Mouse (Mus musculus) embryonic facial prominence, embryonic 10.5 days (tissue): Measurements from ENCODE around the gene Rock2. TPM values are rescaled to one million over a fixed set of nuclear protein-coding genes. Genes with fewer than 3 reads are reported as not detected.

ENCODE experiments used
- DNase-seq: peaks from one replicate; pipeline ENCODE4 v3.0.0-alpha.2; 2017; ENCODE audit warnings: low spot score
- H3K27ac ChIP-seq: fragments of 300-500 bp; sonication (generic); replicated peaks from 2 replicates; pipeline ENCODE4 v1.5.1; 2016; ENCODE audit warnings: mild to moderate bottlenecking
- H3K27me3 ChIP-seq: fragments of 300-500 bp; sonication (generic); replicated peaks from 2 replicates; pipeline ENCODE4 v1.6.1; 2016; ENCODE audit warnings: low read depth, mild to moderate bottlenecking; ENCODE audit not compliant: poor library complexity, severe bottlenecking
- H3K36me3 ChIP-seq: fragments of 300-500 bp; sonication (generic); replicated peaks from 2 replicates; pipeline ENCODE4 v1.6.1; 2016; ENCODE audit warnings: mild to moderate bottlenecking, moderate library complexity
- H3K4me1 ChIP-seq: fragments of 300-500 bp; sonication (generic); 2 replicates; pipeline ENCODE4 v1.6.1; 2016
- H3K4me3 ChIP-seq: fragments of 300-500 bp; sonication (generic); 2 replicates; pipeline ENCODE4 v1.5.1; 2016; ENCODE audit warnings: mild to moderate bottlenecking, moderate library complexity
- H3K9me3 ChIP-seq: fragments of 300-500 bp; sonication (generic); 2 replicates; pipeline ENCODE4 v1.6.1; 2016; ENCODE audit warnings: mild to moderate bottlenecking
- WGBS: fragments of 180-500 bp; shearing (Covaris S2); methylation state at CpG from one replicate; pipeline ENCODE4 v1.1.7; 2016; 5-methylcytosine and 5-hydroxymethylcytosine counted together
- polyA plus RNA-seq: library from polyadenylated mRNA; unstranded; fragments of >200 nt; fragmentation: Nextera tagmentation; extraction: Ambion mirVana; gene quantifications from 2 replicates; pipeline ENCODE4 v1.2.1, GENCODE M21; 2016

The Rock2 gene
- polyA plus RNA-seq, 1 experiment from 2014 or later, result 12.7 TPM

DNA sequence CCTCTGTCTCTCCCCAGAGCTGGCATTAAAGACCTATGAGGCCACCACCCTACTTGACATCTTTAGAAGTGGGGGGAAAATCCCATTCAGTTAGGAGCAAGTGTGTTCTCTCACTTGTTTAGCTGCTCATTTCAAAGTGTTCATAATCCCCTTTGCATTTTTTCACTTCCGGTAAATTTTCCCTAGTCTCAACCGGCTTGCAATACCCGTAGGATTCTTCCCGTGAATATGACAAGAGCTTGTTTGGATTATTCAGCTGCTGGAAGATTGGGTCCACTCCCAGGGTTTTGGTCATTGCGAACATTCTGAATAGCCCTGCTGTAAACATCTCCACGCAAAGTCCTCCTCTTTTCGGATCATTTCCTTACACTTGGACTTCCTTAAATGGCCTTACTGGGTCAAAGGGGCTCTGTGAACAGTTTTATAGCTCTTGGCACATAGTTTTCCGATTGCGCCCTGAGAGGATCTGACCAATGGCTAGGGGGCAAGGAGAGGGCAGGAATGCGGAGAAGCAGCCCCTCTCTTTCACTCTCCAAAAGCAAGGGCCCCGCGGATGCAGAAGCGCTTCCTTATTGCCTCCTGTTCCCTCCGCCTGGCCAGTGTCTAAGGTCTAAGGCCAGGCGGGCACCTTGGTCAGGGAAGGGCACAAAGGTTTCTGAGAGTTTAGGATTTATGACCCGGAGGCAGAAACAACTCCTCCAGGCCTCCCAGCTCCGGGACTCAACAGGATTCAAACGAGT, 869 bp upstream of the Rock2 start:
- H3K4me3 ChIP-seq, result peak overlapping the region; percentile 96
- no peaks in the 10 kb centered on the region for H3K27me3 ChIP-seq
- peak overlapping the region; percentile 93 for H3K27ac ChIP-seq
- no peak for DNase-seq
- H3K9me3 ChIP-seq, result no peaks in the 10 kb centered on the region
- H3K4me1 ChIP-seq, result peaks cover 42% of the 10 kb centered on the region
- H3K36me3 ChIP-seq, result no peaks in the 10 kb centered on the region
- 4% methylated on average over 18 of the region's 18 CpGs for WGBS

DNA sequence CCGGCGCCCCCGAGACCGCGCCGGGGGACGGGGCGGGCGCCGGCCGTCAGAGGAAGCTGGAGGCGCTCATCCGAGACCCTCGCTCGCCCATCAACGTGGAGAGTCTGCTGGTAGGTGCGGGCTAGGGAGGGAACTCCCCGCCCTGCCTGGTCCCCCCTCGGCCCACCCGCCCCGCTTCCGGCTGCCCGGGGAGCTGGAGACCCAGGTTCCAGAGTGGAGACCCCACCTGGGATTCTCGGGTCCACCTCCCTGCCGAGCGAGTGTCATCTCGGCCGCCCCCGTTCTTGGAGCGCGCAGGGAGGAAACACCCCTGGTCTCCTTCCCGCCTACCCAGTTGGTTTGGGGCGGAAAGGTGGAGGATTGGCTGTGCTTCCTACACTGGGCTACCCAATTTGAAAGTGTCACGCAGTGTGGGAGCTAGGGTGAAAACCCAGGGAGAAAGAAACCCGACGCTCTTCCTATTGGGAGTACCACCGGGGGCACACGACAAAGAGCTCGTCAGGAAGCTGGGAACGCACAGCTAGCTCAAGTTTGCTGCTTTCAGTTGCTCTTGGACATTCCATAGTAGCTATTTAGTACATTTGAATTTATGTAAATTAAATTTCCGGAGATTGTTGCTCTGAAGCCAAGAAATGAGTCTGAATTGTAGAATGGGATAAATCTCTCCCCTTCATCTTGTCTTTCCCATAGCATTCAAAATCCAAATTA, 680 bp downstream of the Rock2 start:
- Histone ChIP-seq H3K27ac (peak overlapping the region; percentile 93), H3K27me3 (no peaks in the 10 kb centered on the region), H3K4me1 (peaks cover 42% of the 10 kb centered on the region), H3K36me3 (no peaks in the 10 kb centered on the region), H3K9me3 (no peaks in the 10 kb centered on the region), H3K4me3 (peak overlapping the region; percentile 96)
- DNase-seq, result peak; percentile 67
- whole genome bisulfite sequencing, result under 1% methylated on average over 41 of the region's 41 CpGs

- Histone ChIP-seq H3K36me3 (no peaks in the 10 kb centered on the region), H3K27me3 (no peaks in the 10 kb centered on the region), H3K27ac (peak overlapping the region; percentile 93; the same call in 1 of the 2 replicates), H3K4me1 (peaks cover 42% of the 10 kb centered on the region), H3K4me3 (peak overlapping the region; percentile 96), H3K9me3 (no peaks in the 10 kb centered on the region)
- WGBS, result 33% methylated on average over 8 of the region's 8 CpGs
- DNase-seq, result no peak
These were observed 1.5 kb downstream of the Rock2 start for GRCm38 (mm10) chr12:16896073-16896789.

- 80% methylated on average over 2 of the region's 2 CpGs for WGBS
- Histone ChIP-seq H3K27ac (no peak overlapping the region), H3K36me3 (no peaks in the 10 kb centered on the region), H3K4me1 (peaks cover 42% of the 10 kb centered on the region), H3K27me3 (no peaks in the 10 kb centered on the region), H3K9me3 (no peaks in the 10 kb centered on the region), H3K4me3 (peak overlapping the region; percentile 25; the same call in 1 of the 2 replicates)
- DNase-seq, result no peak
These were observed 2.5 kb downstream of the Rock2 start for GRCm38 (mm10) chr12:16897225-16897624.

DNA sequence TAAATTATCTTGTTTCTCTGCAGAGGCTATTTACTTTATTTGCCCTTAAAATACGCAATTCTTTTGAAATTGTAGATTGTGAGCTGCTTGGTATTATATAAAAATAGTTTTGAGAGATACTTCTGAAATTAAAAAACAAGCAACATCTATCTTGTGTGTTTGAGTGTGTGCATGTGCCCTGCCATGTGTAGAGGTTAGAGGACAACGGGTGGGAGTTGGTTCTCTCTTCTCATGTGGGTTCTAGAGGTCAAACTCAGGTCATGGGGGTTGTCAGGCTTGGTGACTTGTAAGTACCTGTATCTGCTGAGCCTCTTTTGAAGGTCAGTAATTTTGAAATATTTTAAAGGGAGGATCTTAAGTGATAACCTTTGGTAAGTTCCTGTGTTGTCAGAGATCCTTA, 3.5 kb downstream of the Rock2 start:
- H3K9me3 ChIP-seq, result no peaks in the 10 kb centered on the region
- peaks cover 39% of the 10 kb centered on the region for H3K4me1 ChIP-seq
- no peak for DNase-seq
- no peaks in the 10 kb centered on the region for H3K27me3 ChIP-seq
- H3K4me3 ChIP-seq, result no peak overlapping the region
- no peaks in the 10 kb centered on the region for H3K36me3 ChIP-seq
- no peak overlapping the region for H3K27ac ChIP-seq
- 55% methylated on average over 2 of the region's 2 CpGs for WGBS

DNA sequence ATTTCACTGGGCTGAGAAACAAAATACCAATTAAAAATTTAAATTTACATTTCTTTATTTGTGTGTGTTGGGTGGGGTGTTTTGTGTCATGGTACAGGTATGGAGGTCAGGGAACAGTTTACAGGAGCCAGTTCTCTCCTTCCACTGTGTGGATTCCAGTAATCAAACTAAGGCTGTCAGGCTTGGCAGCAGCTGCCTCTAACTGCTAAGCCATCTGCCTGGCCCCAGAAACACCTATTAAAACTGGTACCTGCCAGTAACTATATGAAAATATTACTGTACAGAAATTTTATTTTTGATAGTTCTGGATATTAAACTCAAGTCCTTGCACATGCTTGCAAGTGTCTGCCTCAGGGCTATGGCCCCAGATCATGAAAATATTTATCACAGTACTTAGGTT, 4.1 kb downstream of the Rock2 start:
- Histone ChIP-seq H3K9me3 (no peaks in the 10 kb centered on the region), H3K4me3 (no peak overlapping the region), H3K36me3 (no peaks in the 10 kb centered on the region), H3K4me1 (peaks cover 33% of the 10 kb centered on the region), H3K27me3 (no peaks in the 10 kb centered on the region), H3K27ac (no peak overlapping the region)
- no peak for DNase-seq

GRCm38 (mm10) chr12:16900625-16901222, 6.0 kb downstream of the Rock2 start:
- no peaks in the 10 kb centered on the region for H3K36me3 ChIP-seq
- WGBS, result 85% methylated on average over 3 of the region's 3 CpGs
- DNase-seq, result no peak
- H3K4me1 ChIP-seq, result peaks cover 27% of the 10 kb centered on the region
- no peaks in the 10 kb centered on the region for H3K27me3 ChIP-seq
- no peak overlapping the region for H3K4me3 ChIP-seq
- no peaks in the 10 kb centered on the region for H3K9me3 ChIP-seq
- H3K27ac ChIP-seq, result no peak overlapping the region

- no peaks in the 10 kb centered on the region for H3K4me1 ChIP-seq
- 93% methylated on average over 2 of the region's 2 CpGs for WGBS
- no peak overlapping the region for H3K4me3 ChIP-seq
- H3K36me3 ChIP-seq, result no peaks in the 10 kb centered on the region; the same call in 1 of the 2 replicates
- H3K27me3 ChIP-seq, result no peaks in the 10 kb centered on the region
- no peaks in the 10 kb centered on the region for H3K9me3 ChIP-seq
- DNase-seq, result no peak
- no peak overlapping the region for H3K27ac ChIP-seq
These were observed 9.4 kb downstream of the Rock2 start for GRCm38 (mm10) chr12:16903949-16904635.

- Histone ChIP-seq H3K27me3 (no peaks in the 10 kb centered on the region), H3K27ac (no peak overlapping the region), H3K36me3 (no peaks in the 10 kb centered on the region; the same call in 1 of the 2 replicates), H3K4me1 (no peaks in the 10 kb centered on the region; the same call in 1 of the 2 replicates), H3K4me3 (no peak overlapping the region), H3K9me3 (no peaks in the 10 kb centered on the region)
- WGBS, result 96% methylated on average over 1 of the region's 1 CpGs
- DNase-seq, result no peak
These were observed 12.7 kb downstream of the Rock2 start for GRCm38 (mm10) chr12:16907282-16907846.

- DNase-seq, result no peak
- H3K9me3 ChIP-seq, result no peaks in the 10 kb centered on the region
- no peaks in the 10 kb centered on the region; the same call in 1 of the 2 replicates for H3K4me1 ChIP-seq
- WGBS, result 94% methylated on average over 1 of the region's 1 CpGs
- H3K36me3 ChIP-seq, result no peaks in the 10 kb centered on the region; the same call in 1 of the 2 replicates
- H3K4me3 ChIP-seq, result no peak overlapping the region
- no peak overlapping the region for H3K27ac ChIP-seq
- no peaks in the 10 kb centered on the region for H3K27me3 ChIP-seq
These were observed 13.4 kb downstream of the Rock2 start for GRCm38 (mm10) chr12:16907953-16908648.

DNA sequence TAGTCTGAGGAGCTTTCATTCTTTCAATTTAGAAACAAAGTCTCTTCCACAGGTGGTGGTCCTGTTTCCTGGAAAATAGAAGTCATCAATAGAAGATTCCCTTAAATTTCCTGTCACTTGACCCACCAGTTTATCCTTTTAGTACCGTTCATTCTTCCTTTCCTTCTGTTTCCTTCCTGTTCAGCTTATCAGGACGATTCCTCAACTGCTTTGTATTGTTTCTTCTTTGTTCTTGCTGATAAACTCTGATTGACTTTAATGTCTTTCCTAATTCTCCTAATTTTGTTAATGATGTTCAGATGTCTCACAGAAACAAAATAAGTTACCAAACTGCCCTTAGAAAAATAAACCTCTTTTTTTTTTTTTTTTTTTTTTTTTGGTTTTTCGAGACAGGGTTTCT, 16.8 kb downstream of the Rock2 start:
- no peaks in the 10 kb centered on the region for H3K27me3 ChIP-seq
- 47% methylated on average over 2 of the region's 3 CpGs for WGBS
- no peak overlapping the region for H3K4me3 ChIP-seq
- no peaks in the 10 kb centered on the region; the same call in 1 of the 2 replicates for H3K4me1 ChIP-seq
- H3K9me3 ChIP-seq, result no peaks in the 10 kb centered on the region
- H3K36me3 ChIP-seq, result no peaks in the 10 kb centered on the region; the same call in 1 of the 2 replicates
- DNase-seq, result no peak
- H3K27ac ChIP-seq, result no peak overlapping the region
